Mouse (Mus musculus) T-helper 17 cell (primary cell): ENCODE results near the gene Ppp2r5c.

Source experiments
- in situ Hi-C, 2 experiments: fragments of 300-600 bp; cut with MboI, MseI; formaldehyde crosslinking; loops; 1 replicate in 1 of 2; 2 replicates in 1 of 2; pipeline ENCODE4 v1.15.1; 2025; ENCODE audit warnings: high pct_unique_total_duplicates in 2 of 2

Gene Ppp2r5c

GRCm38 (mm10) chr12:110485585-110486331 lies 38.8 kb downstream of the Ppp2r5c start:
- in situ Hi-C loops = loop anchor here in 1 of 2 experiments (10.0 kb wide), 1 partner anchor 669 kb away; no protein-coding TSS in a partner anchor

GRCm38 (mm10) chr12:110486852-110487251 lies 39.9 kb downstream of the Ppp2r5c start:
- in situ Hi-C loops = loop anchor here in 1 of 2 experiments (10.0 kb wide), 1 partner anchor 668 kb away; no protein-coding TSS in a partner anchor

DNA sequence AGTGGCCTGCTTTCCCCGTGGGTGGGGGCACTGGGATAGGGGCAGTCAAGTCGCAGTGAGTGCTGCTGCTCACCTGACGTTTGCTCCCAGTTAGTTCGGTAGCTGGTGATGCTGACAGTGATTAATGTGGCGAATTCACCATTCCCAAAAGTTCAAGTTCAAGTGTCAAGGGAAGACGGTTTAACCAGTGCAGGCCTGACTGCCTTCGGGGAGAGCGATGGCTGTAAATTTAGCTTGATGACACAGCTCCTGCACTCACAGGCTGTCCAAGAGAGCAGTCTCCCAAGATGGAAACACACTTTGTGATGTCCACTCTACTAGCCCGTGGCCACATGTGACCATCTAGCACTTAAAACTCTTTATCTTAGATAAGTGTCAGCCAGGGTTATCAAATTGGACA lies 41.1 kb downstream of the Ppp2r5c start:
- in situ Hi-C loops = loop anchor here in 1 of 2 experiments (10.0 kb wide), 1 partner anchor 667 kb away; no protein-coding TSS in a partner anchor

GRCm38 (mm10) chr12:110489946-110490701 lies 43.2 kb downstream of the Ppp2r5c start:
- in situ Hi-C loops = loop anchor here in 1 of 2 experiments (10.0 kb wide), 1 partner anchor 665 kb away; no protein-coding TSS in a partner anchor

GRCm38 (mm10) chr12:110492436-110492835 lies 45.5 kb downstream of the Ppp2r5c start:
- in situ Hi-C loops = no loop called here

DNA sequence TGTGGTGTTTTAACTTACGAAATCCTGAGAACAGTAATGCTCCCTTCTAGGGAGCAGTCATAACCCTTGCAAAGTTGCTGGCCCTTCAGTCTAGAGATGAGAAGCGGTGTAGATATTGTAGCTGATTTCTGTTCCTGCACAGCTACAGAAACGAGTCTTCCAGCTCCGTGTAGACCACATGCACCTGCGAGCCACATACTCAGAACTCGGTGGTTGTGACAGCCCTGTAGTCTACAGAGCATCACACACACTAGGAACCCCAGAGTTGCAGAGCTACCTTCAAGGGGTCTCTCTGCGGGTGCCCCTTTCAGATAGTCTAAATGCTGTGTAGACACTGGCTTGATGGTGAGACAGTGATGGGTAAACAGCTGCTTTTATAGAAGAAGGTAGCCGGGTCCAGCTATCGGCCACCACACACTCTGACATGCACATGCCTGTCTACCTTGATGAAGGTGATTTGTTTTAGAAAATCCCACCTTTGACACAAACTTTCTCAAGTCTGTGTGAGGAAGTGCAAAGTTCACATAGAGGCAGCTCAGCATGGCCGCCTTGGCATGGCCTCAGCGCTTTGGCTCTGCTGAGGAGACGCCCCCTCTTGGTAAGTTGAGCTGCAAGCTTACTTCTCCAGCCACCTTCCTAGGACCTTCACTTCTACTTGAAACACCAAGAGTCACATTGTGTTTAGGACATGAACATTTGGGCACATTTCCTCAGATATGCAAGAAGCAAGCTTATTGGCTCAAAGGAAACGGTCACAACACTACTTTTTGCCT lies 46.9 kb downstream of the Ppp2r5c start:
- in situ Hi-C loops = no loop called here

DNA sequence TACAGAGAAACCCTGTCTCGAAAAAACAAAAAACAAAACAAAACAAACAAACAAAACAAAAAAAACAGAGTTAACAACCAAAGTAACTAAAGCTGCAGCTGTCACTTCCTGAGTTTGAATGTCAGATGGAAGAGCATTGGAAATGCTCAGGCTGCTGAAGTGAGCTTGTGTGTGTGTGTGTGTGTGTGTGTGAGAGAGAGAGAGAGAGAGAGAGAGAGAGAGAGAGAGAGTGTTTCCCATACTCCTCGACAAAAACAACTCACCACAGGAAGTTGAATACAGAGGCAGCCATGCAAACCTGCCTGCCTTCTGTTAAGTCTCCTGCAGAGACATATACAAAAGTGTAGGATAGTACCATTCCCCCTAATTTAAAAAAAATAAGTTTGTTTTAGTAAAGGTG lies 47.9 kb downstream of the Ppp2r5c start:
- in situ Hi-C loops = no loop called here

DNA sequence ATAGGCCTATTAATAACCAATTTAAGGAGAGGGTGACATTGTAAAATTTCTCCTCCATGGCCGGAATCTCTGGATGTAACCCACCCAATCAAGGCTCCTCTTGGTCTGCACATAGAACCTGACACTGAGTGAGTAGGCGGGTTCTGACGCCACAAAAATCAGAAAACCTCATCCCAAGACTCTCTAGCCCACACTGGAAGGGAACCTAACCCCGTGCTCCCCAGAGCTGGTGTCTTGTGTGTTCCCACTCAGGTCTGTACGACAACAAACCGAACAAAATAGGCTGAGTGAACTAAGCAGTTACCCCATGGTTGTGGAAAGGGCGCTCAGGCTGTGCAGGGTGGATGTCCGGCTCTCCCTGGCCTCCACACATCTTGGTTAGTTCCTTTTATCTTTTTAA lies 48.3 kb downstream of the Ppp2r5c start:
- in situ Hi-C loops = no loop called here

GRCm38 (mm10) chr12:110496016-110496415 lies 49.1 kb downstream of the Ppp2r5c start:
- in situ Hi-C loops = no loop called here

GRCm38 (mm10) chr12:110497013-110497412 lies 50.1 kb downstream of the Ppp2r5c start:
- in situ Hi-C loops = no loop called here

- in situ Hi-C loops = no loop called here
Observed at GRCm38 (mm10) chr12:110497485-110497884, 50.6 kb downstream of the Ppp2r5c start.

DNA sequence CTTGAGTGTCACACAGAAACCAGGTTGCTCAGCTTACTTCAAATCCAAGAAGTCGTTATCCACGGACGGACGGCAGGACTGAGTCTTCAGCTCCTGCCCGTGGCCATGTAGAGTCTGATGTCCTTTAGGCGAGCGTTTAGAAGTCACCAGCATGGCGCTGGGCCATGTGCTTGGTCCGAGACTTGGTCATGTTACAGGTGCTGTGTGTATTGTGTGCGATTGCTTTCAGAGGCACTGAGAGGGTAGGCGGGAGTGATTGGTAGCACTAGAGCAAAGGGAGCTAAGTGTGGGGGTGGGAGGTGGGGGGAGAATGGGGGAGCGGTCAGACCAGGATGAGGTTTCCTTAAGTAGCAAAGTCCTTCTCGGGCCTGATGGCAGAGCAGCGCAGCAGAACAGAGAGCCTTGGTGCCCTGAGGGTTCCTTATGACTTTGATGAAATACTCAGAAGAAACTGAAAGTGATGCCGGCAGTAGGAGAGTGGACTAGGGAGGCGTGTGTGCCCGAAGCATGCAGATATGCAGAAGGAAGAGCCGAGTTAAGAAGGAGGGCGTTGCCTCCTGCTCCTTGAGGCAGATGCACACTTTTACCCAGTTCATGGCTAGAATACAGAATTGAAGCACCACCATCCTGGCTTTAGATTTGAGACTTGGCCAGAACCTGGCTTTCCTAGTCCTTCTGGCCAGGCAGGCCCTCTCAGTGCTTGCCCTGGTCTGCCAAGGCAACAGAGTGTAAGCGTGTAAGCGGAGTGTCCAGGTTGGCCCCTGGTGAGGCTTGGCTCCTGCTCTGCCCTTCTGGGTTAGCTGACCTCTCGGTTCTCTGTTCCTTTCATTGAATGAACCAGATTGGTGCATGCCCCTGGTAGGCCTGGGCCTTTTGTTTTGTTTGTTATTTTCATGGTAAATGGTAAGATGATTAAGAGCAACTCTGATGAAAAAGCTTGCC lies 51.6 kb downstream of the Ppp2r5c start:
- in situ Hi-C loops = no loop called here

DNA sequence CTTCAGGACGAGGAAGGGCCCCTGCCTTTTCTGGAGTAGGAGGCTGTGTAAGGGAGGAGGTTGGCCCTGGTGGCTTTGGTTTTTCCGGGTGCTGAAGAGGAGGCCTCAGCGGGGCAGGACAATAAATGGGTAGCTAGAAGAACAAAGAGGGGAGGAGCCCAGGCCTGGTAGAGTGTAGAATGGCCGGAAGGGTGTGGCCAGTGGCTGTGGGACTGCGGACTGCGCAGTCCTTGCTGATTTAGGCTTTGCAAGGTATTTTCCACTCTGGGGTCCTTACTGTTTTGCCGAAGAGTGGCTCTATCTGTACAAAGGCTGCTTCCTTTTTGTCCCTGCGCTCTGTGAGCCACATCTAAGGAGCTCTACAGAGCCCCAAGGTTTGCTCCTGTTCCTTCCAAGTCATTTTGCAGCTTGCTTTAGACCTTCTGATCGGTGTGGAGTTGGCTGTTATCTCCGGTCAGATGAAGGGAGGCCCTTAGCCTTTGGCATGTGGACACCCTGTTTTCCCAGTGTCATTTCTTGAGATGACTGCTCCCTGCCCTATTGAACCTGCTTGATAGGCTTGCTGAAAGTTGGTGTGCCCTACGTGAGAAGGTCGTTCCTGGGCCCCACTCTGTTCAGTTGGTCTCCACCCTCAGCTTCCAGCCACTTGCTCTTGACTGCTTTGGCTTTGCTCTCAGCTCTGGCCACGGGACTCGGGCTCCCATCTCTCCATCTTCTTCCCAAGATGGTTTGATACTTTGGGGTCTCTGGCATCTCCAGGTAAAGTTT lies 52.5 kb downstream of the Ppp2r5c start:
- in situ Hi-C loops = no loop called here

GRCm38 (mm10) chr12:110500095-110500494 lies 53.2 kb downstream of the Ppp2r5c start:
- in situ Hi-C loops = loop anchor here in 1 of 2 experiments (5.0 kb wide), 1 partner anchor 1863 kb away; no protein-coding TSS in a partner anchor

- in situ Hi-C loops = loop anchor here in 1 of 2 experiments (5.0 kb wide), 1 partner anchor 1866 kb away; no protein-coding TSS in a partner anchor
Observed at GRCm38 (mm10) chr12:110503406-110504144, 56.7 kb downstream of the Ppp2r5c start.

- in situ Hi-C loops = loop anchor here in 1 of 2 experiments (5.0 kb wide), 1 partner anchor 1867 kb away; no protein-coding TSS in a partner anchor
Observed at GRCm38 (mm10) chr12:110504145-110504490, 57.2 kb downstream of the Ppp2r5c start.

GRCm38 (mm10) chr12:110504793-110505192 lies 57.9 kb downstream of the Ppp2r5c start:
- in situ Hi-C loops = loop anchor here in 1 of 2 experiments (5.0 kb wide), 1 partner anchor 1867 kb away; no protein-coding TSS in a partner anchor

GRCm38 (mm10) chr12:110506046-110506445 lies 59.1 kb downstream of the Ppp2r5c start:
- in situ Hi-C loops = no loop called here
